Mouse (Mus musculus): ENCODE results near the gene 1700006A11Rik.
"Not testable (repeated sequence)": the region's sequence is repeated elsewhere in the genome, so short reads cannot be mapped to it uniquely, and the experiment has no call there.

The 1700006A11Rik gene

DNA sequence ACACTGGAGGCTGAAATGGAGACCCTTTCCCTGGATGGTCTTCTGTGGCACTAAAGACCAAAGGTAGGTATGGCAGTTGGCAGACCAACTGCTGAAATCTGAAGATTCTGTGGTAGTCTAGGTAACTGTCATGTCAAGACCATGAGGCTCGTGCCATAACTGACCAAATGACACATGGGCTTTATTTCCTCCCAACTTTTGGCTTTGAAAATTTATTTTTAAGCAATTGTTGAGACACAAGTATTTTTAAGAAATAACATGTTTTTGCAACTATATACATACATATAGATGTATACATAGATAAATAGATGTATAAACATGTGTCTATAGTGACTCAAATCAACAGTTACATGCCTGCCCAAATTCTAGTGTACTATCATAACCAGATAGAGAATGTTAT lies at the start of gene 1700006A11Rik:
Gene 1700006A11Rik (minus strand): TSS at position 101 of the 400 bp plus-strand sequence.
- no peak for DNase-seq (ENCODE audit: low spot score in 2 of 2)

DNA sequence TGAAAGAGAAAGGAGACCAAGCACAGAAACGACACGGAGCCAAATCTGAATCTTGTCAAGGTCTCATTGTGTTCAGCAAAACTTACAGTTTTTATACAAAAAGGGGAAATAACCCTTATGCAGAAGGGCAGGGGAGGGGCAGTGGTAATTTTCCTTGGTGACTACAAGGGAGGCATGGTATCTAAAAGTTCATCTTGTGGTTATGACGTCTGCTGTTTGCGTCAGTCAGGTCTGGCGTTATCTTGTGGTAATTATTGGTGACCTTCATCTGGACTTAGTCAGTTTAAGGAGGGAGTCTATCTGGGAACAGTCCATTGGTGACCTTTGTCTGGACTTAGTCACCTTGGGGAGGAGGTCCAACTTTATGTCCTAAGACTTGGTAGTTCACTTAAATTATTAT lies 48.5 kb upstream of the 1700006A11Rik start:
- DNase-seq (ENCODE audit: low spot score in 2 of 2): not testable (repeated sequence)

DNA sequence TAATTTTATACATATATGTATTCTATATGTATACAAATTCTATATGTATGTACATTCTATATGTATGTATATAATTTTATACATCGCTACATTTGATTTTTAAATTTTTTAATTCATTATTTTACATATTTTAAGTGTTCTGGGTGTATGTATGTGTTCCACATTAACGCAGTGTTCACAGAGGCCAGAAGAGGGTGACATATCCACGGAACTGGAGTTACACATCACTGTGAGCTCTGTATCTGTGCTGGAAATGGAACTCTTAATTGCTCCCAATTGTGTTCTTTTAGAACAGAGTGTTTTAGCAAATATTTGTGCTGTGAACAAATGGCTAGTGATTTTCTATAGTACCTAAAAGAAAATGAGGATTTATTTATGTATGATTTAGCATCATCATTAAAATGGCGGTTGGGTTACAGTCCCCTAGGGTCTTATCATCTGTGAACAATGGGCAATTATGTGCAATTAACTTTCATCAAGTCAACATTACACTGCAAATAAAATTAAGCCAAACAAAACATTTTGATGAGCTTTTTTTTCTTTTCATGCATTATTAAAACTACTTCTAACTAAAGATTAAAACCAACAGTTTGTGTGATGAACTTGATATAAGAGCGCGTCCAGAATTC lies 40.4 kb upstream of the 1700006A11Rik start:
- DNase-seq (ENCODE audit: low spot score in 2 of 2): no peak

DNA sequence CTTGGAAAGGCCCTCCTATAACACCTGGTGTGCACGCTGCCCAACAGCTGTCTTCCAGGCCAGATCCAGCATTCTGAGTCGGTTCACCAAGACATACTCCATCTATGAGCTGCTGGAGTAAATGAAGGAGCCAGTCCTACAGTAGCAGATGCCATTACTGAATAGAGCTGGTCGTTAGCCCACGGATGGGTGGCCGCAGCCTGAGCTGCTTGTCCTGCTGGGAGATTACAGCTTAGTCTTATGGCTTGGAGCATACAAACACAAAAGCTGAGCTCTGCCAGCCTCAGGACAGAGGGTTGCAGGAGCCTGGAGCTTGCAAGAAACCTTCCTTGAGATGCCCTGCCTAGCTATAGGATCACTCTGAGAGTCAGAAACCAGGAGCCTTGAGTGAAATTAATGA lies 33.6 kb downstream of the 1700006A11Rik start:
- DNase-seq (ENCODE audit: low spot score in 2 of 2): no peak

DNA sequence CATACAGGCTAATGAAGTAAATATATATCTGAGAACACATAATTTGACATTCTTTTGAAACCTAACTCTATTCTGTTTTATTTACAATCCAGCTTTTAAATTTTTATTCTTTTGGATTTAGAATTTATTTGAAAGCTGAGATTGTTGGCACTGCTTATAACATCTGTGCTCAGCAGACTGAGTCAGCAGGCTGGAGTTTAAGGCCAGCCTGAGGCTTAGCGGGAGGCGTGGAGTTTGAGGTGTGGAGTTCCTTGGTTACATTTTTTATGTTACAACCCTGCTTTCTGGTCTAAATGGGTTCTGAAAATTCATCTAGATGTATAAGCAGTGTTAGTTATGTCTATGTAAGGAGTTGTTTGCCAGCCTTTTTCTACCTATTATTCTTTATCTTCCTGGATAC lies 35.7 kb downstream of the 1700006A11Rik start:
- DNase-seq (ENCODE audit: low spot score in 2 of 2): no peak

DNA sequence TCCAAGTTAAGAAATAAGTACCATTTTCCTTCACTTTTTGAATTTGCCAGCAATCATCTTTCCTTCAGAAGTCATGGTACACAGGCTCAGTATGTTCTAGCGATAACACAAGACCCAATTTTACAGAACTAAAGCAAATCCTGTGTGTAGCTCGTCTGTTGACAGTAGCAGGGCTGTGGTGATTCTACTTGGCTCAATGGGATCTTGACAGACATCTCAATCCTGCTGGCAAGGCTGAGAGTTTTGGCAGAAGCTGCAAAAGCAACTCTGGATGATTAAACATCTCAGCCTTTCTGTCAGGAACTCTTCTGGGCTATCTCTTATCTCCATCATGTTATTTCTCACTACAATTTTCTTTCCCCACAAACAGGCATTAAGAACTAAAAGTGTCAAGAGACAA lies 36.2 kb downstream of the 1700006A11Rik start:
- DNase-seq (ENCODE audit: low spot score in 2 of 2): no peak

DNA sequence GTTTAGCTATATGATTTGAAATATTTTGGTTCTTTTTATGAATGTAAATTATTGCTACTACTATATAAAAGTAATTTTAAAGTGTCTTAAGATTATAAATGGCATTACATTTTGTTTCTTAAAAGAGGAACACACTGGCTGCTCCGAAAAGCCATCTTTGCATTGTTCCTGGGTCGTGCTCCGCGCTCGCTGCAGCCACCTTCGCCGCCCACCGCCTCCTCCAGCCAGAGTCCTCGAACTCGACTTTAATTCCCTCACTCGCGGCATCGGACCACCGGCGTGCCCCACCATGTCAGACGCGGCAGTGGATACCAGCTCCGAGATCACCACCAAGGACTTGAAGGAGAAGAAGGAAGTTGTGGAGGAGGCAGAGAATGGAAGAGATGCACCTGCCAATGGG lies 40.5 kb downstream of the 1700006A11Rik start:
- not testable (repeated sequence) for DNase-seq (ENCODE audit: low spot score in 2 of 2)

DNA sequence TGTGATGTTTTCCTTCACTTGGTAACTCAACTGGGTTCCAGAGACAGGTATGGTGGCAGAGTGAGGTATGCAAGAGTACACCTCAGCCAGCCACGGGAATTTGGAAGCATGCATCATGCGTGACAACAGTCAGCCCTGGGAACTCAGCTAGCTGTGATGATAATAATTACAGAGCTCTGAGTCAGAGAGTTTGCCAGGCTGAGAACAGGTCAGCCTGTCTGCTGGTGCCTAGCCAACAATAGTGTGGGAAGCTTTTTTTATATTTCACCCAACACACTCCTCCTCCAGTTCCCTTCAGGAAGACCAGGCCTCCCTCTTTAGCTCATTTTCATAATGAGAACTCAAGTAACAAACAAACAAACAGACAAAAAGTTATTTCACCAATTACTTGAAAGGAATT lies 53.8 kb downstream of the 1700006A11Rik start:
- no peak for DNase-seq (ENCODE audit: low spot score in 2 of 2)

DNA sequence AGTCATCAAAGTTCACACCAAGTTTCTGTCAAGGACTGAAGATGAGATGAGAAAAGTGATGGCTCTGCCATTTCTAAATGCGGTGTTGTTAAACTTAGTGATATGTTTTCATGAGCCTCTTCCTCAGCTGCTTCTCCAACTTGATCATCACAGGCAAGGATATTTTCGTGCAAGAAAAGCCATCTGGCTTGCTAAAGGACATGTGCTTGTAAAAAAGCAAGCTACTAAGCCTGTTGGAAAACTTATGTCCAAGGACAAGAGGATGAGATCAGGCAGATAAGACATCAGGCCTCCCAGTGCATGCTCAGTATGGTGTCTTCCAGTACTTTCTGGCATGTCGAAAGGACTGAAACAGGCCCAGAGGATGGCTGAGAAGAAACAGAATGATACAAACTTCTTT lies 68.3 kb downstream of the 1700006A11Rik start:
- DNase-seq (ENCODE audit: low spot score in 2 of 2): peak; percentile 14 to 67

Data from frontal cortex, postnatal 36 days (tissue).